ENCODE assay signal across 24 mouse cellular contexts in the genomic region with DNA sequence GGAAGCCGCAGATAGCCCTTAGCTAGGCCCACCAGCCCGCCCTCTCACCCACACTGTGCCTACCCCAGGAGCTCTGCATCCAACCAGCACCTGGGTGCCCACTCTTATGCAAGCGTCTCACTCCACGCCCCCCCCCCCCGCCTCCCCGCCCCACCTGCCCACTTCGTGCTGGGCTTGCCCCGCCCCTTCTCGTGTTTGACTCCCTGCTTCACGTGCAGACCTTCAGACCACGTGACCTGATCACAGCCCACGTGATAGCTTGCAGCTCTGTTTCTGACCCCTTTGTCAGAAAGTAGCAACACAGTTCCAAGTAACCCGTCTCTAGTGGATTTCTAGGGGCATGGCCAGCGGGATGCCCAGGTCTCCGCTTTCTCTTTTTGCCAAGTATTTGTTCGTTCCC. TPM values are rescaled to one million over a fixed set of nuclear protein-coding genes. Genes with fewer than 3 reads are reported as not detected.
A peak's percentile ranks its signal among the peaks of the same experiment; 100 is the strongest.
DNase-seq lines count a peak whose midpoint lies in the region; ATAC-seq and TF ChIP-seq lines count a peak whose summit lies in the region.
"Had no signal": no experiment of that assay in that cellular context is flagged by ENCODE, and none has a peak within 500 bp of the region (broad histone marks: within the 10 kb centered on the region; RNA-seq: fewer than 3 reads in every experiment).

Gene Sohlh1, minus strand, starts transcription at position 23 of the 400 bp plus-strand sequence.

- no peak for TF ChIP-seq CTCF in MEL (IDR thresholded peaks at IDR 0.05 in 2 of 3, conservative IDR thresholded peaks at IDR 0.05 in 1 of 3; ENCODE audit: control insufficient read depth in 1 of 3, insufficient read depth in 1 of 3, low read depth in 2 of 3, low read length in 3 of 3, poor library complexity in 1 of 3, severe bottlenecking in 1 of 3)
- no peak for TF ChIP-seq CTCF in lung, postnatal 0 days (IDR thresholded peaks at IDR 0.05)

- H3K4me3 ChIP-seq in embryonic facial prominence, embryonic 12.5 days = no peak within 1 kb of the TSS
- H3K4me3 ChIP-seq in embryonic facial prominence, embryonic 10.5 days = no peak within 1 kb of the TSS
- H3K4me3 ChIP-seq in MEL (ENCODE audit: control insufficient read depth in 1 of 2, insufficient read depth in 1 of 2, low read depth in 2 of 2, low read length in 2 of 2) = no peak within 1 kb of the TSS
- H3K4me3 ChIP-seq in lung, postnatal 0 days (ENCODE audit: low read depth, low read length) = no peak within 1 kb of the TSS
- H3K4me3 ChIP-seq: forebrain, embryonic 13.5 days; forebrain, embryonic 15.5 days had no signal

- no peak within 1 kb of the TSS for H3K9ac ChIP-seq in embryonic facial prominence, embryonic 12.5 days
- no peak within 1 kb of the TSS for H3K9ac ChIP-seq in MEL (ENCODE audit: control insufficient read depth, low read depth, low read length, poor library complexity, severe bottlenecking)
- no peak within 1 kb of the TSS for H3K9ac ChIP-seq in lung, postnatal 0 days (replicated peaks; ENCODE audit: low read depth)
- H3K9ac ChIP-seq: forebrain, embryonic 13.5 days; forebrain, embryonic 15.5 days had no signal

- H3K9me3 ChIP-seq in embryonic facial prominence, embryonic 12.5 days = no peaks in the 10 kb centered on the region
- no peaks in the 10 kb centered on the region for H3K9me3 ChIP-seq in embryonic facial prominence, embryonic 10.5 days
- H3K9me3 ChIP-seq in MEL (replicated peaks; ENCODE audit: insufficient read depth, low read length) = no peaks in the 10 kb centered on the region
- no peaks in the 10 kb centered on the region for H3K9me3 ChIP-seq in lung, postnatal 0 days (ENCODE audit: low read length)
- H3K9me3 ChIP-seq: forebrain, embryonic 13.5 days; forebrain, embryonic 15.5 days had no signal

- TF ChIP-seq EP300 in MEL (IDR thresholded peaks at IDR 0.05; ENCODE audit: low read depth in 1 of 2, low read length in 2 of 2) = no peak
- no peak for TF ChIP-seq EP300 in lung, postnatal 0 days (IDR thresholded peaks at IDR 0.05)

- 0 out of 2 replicates have a peak within 1 kb of the TSS, but pooled peaks have one; percentile 11 for H3K27ac ChIP-seq in embryonic facial prominence, embryonic 12.5 days
- no peak within 1 kb of the TSS for H3K27ac ChIP-seq in embryonic facial prominence, embryonic 10.5 days (replicated peaks)
- no peak within 1 kb of the TSS for H3K27ac ChIP-seq in MEL (ENCODE audit: control insufficient read depth, low read depth, low read length)
- H3K27ac ChIP-seq in lung, postnatal 0 days (ENCODE audit: low read length) = no peak within 1 kb of the TSS
- H3K27ac ChIP-seq: forebrain, embryonic 13.5 days; forebrain, embryonic 15.5 days had no signal

- no peak for ATAC-seq in embryonic facial prominence, embryonic 12.5 days (ENCODE audit: insufficient number of reproducible peaks, insufficient read depth, low FRiP score, low TSS enrichment)
- ATAC-seq in lung, postnatal 0 days = no peak
- ATAC-seq: forebrain, embryonic 13.5 days; forebrain, embryonic 15.5 days had no signal

- H3K36me3 ChIP-seq in embryonic facial prominence, embryonic 12.5 days = no peaks in the 10 kb centered on the region
- no peaks in the 10 kb centered on the region for H3K36me3 ChIP-seq in embryonic facial prominence, embryonic 10.5 days (replicated peaks)
- H3K36me3 ChIP-seq in MEL (ENCODE audit: control insufficient read depth in 1 of 2, insufficient read depth in 2 of 2, low read length in 2 of 2) = no peaks in the 10 kb centered on the region
- H3K36me3 ChIP-seq in lung, postnatal 0 days (ENCODE audit: insufficient read depth, low read length) = no peaks in the 10 kb centered on the region
- H3K36me3 ChIP-seq: forebrain, embryonic 15.5 days had no signal

- H3K4me2 ChIP-seq in embryonic facial prominence, embryonic 12.5 days (replicated peaks) = no peak within 1 kb of the TSS
- no peak within 1 kb of the TSS for H3K4me2 ChIP-seq in lung, postnatal 0 days (replicated peaks; ENCODE audit: low read depth, low read length)
- H3K4me2 ChIP-seq: forebrain, embryonic 13.5 days; forebrain, embryonic 15.5 days had no signal

- DNase-seq in embryonic facial prominence, embryonic 10.5 days (ENCODE audit: low spot score) = no peak
- DNase-seq in MEL (ENCODE audit: low read depth, low spot score) (no peak), ZHBTc4 (ENCODE audit: low read depth, low spot score) (peak; percentile 26), MN1 (ENCODE audit: low spot score) (no peak)
- DNase-seq in testis, postnatal 10 days (ENCODE audit: low spot score) = peak; percentile 70
- DNase-seq in lung, postnatal 0 days (ENCODE audit: low spot score) = no peak
- no peak for DNase-seq in cerebellum, adult 9-10 months
- DNase-seq: adrenal gland, adult 2 months; adrenal gland, postnatal 10 days; adrenal gland, postnatal 25 days; B cell, adult 2 months; cerebellum, adult 11 months; cerebellum, adult 18-20 months; cerebellum, adult 8-10 months had no signal

- H3K27me3 ChIP-seq in embryonic facial prominence, embryonic 12.5 days = no peaks in the 10 kb centered on the region
- H3K27me3 ChIP-seq in embryonic facial prominence, embryonic 10.5 days (replicated peaks; ENCODE audit: low read depth, poor library complexity, severe bottlenecking) = no peaks in the 10 kb centered on the region
- H3K27me3 ChIP-seq in MEL (ENCODE audit: control insufficient read depth in 1 of 2, insufficient read depth in 2 of 2, low read length in 2 of 2) = no peaks in the 10 kb centered on the region; a peak in 1 of 4 replicates
- H3K27me3 ChIP-seq in lung, postnatal 0 days (replicated peaks; ENCODE audit: insufficient read depth, low read length) = no peaks in the 10 kb centered on the region
- H3K27me3 ChIP-seq: forebrain, embryonic 13.5 days; forebrain, embryonic 15.5 days had no signal

- TF ChIP-seq POLR2A in MEL (IDR thresholded peaks at IDR 0.05; ENCODE audit: control insufficient read depth in 1 of 2, insufficient read depth in 1 of 2, low read depth in 1 of 2, low read length in 2 of 2, poor library complexity in 1 of 2) = no peak

- TF ChIP-seq RAD21 in MEL (IDR thresholded peaks at IDR 0.05; ENCODE audit: low read depth, low read length) = no peak

- no peaks in the 10 kb centered on the region for H3K79me2 ChIP-seq in MEL (ENCODE audit: control insufficient read depth, insufficient read depth, low read length, poor library complexity)

- H3K4me1 ChIP-seq in embryonic facial prominence, embryonic 12.5 days = no peaks in the 10 kb centered on the region
- H3K4me1 ChIP-seq in embryonic facial prominence, embryonic 10.5 days = peaks cover 5% of the 10 kb centered on the region; the same call in 1 of the 2 replicates
- no peaks in the 10 kb centered on the region for H3K4me1 ChIP-seq in MEL (ENCODE audit: control insufficient read depth in 1 of 2, insufficient read depth in 2 of 2, low read length in 2 of 2)
- H3K4me1 ChIP-seq in lung, postnatal 0 days (ENCODE audit: insufficient read depth, low read depth, low read length) = no peaks in the 10 kb centered on the region

- 77% methylated on average over 14 of the region's 16 CpGs for WGBS in embryonic facial prominence, embryonic 12.5 days
- 84% methylated on average over 16 of the region's 16 CpGs for WGBS in embryonic facial prominence, embryonic 10.5 days
- WGBS in lung, postnatal 0 days = 72% methylated on average over 16 of the region's 16 CpGs

TF ChIP-seq in MEL, 35 proteins besides CTCF, POLR2A, EP300 and RAD21:
- TF ChIP-seq UBTF (IDR thresholded peaks at IDR 0.05; ENCODE audit: borderline replicate concordance, insufficient read depth, low read depth, low read length) (no peak), USF1 (IDR thresholded peaks at IDR 0.05; ENCODE audit: low read depth, low read length) (0 out of 2 replicates have a peak, but pooled peaks have one; percentile 24)

RNA-seq across cellular contexts. Expression of gene Sohlh1, which starts in this region (rescaled TPM):
- polyA plus RNA-seq in embryonic facial prominence, embryonic 12.5 days (2016; fragmentation: Nextera tagmentation; extraction: Ambion mirVana) = not detected in 2 replicates
- not detected in 2 replicates for polyA plus RNA-seq in embryonic facial prominence, embryonic 10.5 days (2016; fragmentation: Nextera tagmentation; extraction: Ambion mirVana)
- total RNA-seq in MEL (2012; rRNA removed) = not detected in 2 replicates
- polyA plus RNA-seq in MEL (2012; ENCODE audit: insufficient read depth in 1 of 2, insufficient read length in 2 of 2, low read depth in 1 of 2, low replicate concordance in 2 of 2, missing spikeins in 1 of 2) = not detected
- polyA plus RNA-seq in lung, postnatal 0 days (2015; fragmentation: Nextera tagmentation; extraction: Ambion mirVana) = not detected in 2 replicates
- total RNA-seq: adrenal gland, adult 2 months; adrenal gland, postnatal 10 days; adrenal gland, postnatal 25 days; adrenal gland, postnatal 4 days had no signal
- polyA plus RNA-seq: adrenal gland, adult 2 months; brain, embryonic 14.5 days; cortical plate, adult 2 months; embryonic facial prominence, embryonic 11.5 days; embryonic facial prominence, embryonic 14.5 days; forebrain, embryonic 11.5 days; forebrain, embryonic 13.5 days; forebrain, embryonic 15.5 days; frontal cortex, adult 2 months had no signal

Comparison
In these comparisons a context has a peak if more than half of its experiments do, and no peak if none do; other contexts are left out.
1. DNase-seq: peak in ZHBTc4 (single experiment) and testis, postnatal 10 days (single experiment); none in embryonic facial prominence, embryonic 10.5 days (single experiment), MEL (single experiment), MN1 (single experiment), lung, postnatal 0 days (single experiment) and cerebellum, adult 9-10 months (single experiment).